Mouse (Mus musculus) liver, embryonic 13.5 days (tissue): Measurements from ENCODE around the gene Dnajb6. TPM values are rescaled to one million over a fixed set of nuclear protein-coding genes. Genes with fewer than 3 reads are reported as not detected.

Experiments
- ATAC-seq: fragments of 200-750 bp; cut with Nextera tagmentation; 2 replicates; pipeline ENCODE4 v1.8.0; 2017; ENCODE audit warnings: low read depth, mild to moderate bottlenecking, moderate number of reproducible peaks, moderate library complexity
- DNase-seq: peaks from one replicate; pipeline ENCODE4 v3.0.0; 2022
- H3K27ac ChIP-seq: fragments of 300-500 bp; sonication (generic); 2 replicates; pipeline ENCODE4 v1.5.1; 2015; ENCODE audit warnings: moderate library complexity, mild to moderate bottlenecking, inconsistent platforms
- H3K27me3 ChIP-seq: fragments of 300-500 bp; sonication (generic); 2 replicates; pipeline ENCODE4 v1.6.1; 2015; ENCODE audit warnings: mild to moderate bottlenecking, inconsistent platforms
- H3K36me3 ChIP-seq: fragments of 300-500 bp; sonication (generic); 2 replicates; pipeline ENCODE4 v1.6.1; 2015; ENCODE audit warnings: mild to moderate bottlenecking, inconsistent platforms
- H3K4me1 ChIP-seq: fragments of 300-500 bp; sonication (generic); replicated peaks from 2 replicates; pipeline ENCODE4 v1.6.1; 2015; ENCODE audit warnings: inconsistent platforms
- H3K4me2 ChIP-seq: fragments of 300-500 bp; sonication (generic); 2 replicates; pipeline ENCODE4 v1.6.1; 2015; ENCODE audit warnings: inconsistent platforms, mild to moderate bottlenecking, moderate library complexity
- H3K4me3 ChIP-seq: fragments of 300-500 bp; sonication (generic); replicated peaks from 2 replicates; pipeline ENCODE4 v1.5.1; 2015; ENCODE audit warnings: mild to moderate bottlenecking, inconsistent platforms
- H3K9ac ChIP-seq: fragments of 300-500 bp; sonication (generic); 2 replicates; pipeline ENCODE4 v1.6.1; 2015; ENCODE audit warnings: mild to moderate bottlenecking, inconsistent platforms
- H3K9me3 ChIP-seq: fragments of 300-500 bp; sonication (generic); replicated peaks from 2 replicates; pipeline ENCODE4 v1.6.1; 2016; ENCODE audit warnings: inconsistent platforms
- WGBS: fragments of 180-500 bp; shearing (Covaris S2); methylation state at CpG from one replicate; pipeline ENCODE4 v1.1.7; 2015; ENCODE audit not compliant: insufficient replicate concordance; 5-methylcytosine and 5-hydroxymethylcytosine counted together
- polyA plus RNA-seq: library from polyadenylated mRNA; unstranded; fragments of >200 nt; fragmentation: Nextera tagmentation; extraction: Ambion mirVana; gene quantifications from 2 replicates; pipeline ENCODE4 v1.2.1, GENCODE M21; 2015

The Dnajb6 gene
- polyA plus RNA-seq, 1 experiment from 2014 or later = 100 TPM

GRCm38 (mm10) chr5:29816523-29817242 lies 81.2 kb downstream of the Dnajb6 start:
- 91% methylated on average over 5 of the region's 5 CpGs for WGBS
- no peaks in the 10 kb centered on the region for H3K9me3 ChIP-seq
- ATAC-seq = no peak

GRCm38 (mm10) chr5:29817400-29817799 lies 81.9 kb downstream of the Dnajb6 start:
- H3K9me3 ChIP-seq = no peaks in the 10 kb centered on the region
- no peaks in the 10 kb centered on the region for H3K27me3 ChIP-seq
- H3K4me2 ChIP-seq = no peak overlapping the region
- H3K4me3 ChIP-seq = no peak overlapping the region
- no peaks in the 10 kb centered on the region for H3K4me1 ChIP-seq
- no peak for ATAC-seq
- no peak overlapping the region for H3K9ac ChIP-seq
- H3K27ac ChIP-seq = no peak overlapping the region
- DNase-seq = no peak
- 81% methylated on average over 5 of the region's 5 CpGs for WGBS
- no peaks in the 10 kb centered on the region for H3K36me3 ChIP-seq

More at GRCm38 (mm10) chr5:29816523-29817242, 81.2 kb downstream of the Dnajb6 start:
- no peaks in the 10 kb centered on the region for H3K27me3 ChIP-seq
- H3K27ac ChIP-seq = no peak overlapping the region
- no peak overlapping the region for H3K9ac ChIP-seq
- H3K36me3 ChIP-seq = no peaks in the 10 kb centered on the region
- H3K4me3 ChIP-seq = no peak overlapping the region
- no peaks in the 10 kb centered on the region for H3K4me1 ChIP-seq
- no peak for DNase-seq
- H3K4me2 ChIP-seq = no peak overlapping the region

GRCm38 (mm10) chr5:29818287-29818686 lies 82.8 kb downstream of the Dnajb6 start:
- Histone ChIP-seq H3K9me3 (no peaks in the 10 kb centered on the region), H3K4me3 (no peak overlapping the region)
- ATAC-seq = no peak

GRCm38 (mm10) chr5:29824796-29825195 lies 89.3 kb downstream of the Dnajb6 start:
- no peaks in the 10 kb centered on the region for H3K4me1 ChIP-seq
- H3K9ac ChIP-seq = no peak overlapping the region
- DNase-seq (no peak), ATAC-seq (no peak)
- H3K27me3 ChIP-seq = no peaks in the 10 kb centered on the region
- no peak overlapping the region for H3K27ac ChIP-seq
- H3K4me3 ChIP-seq = no peak overlapping the region
- 35% methylated on average over 3 of the region's 3 CpGs for WGBS
- H3K36me3 ChIP-seq = no peaks in the 10 kb centered on the region
- no peaks in the 10 kb centered on the region for H3K9me3 ChIP-seq
- H3K4me2 ChIP-seq = no peak overlapping the region

More at GRCm38 (mm10) chr5:29818287-29818686, 82.8 kb downstream of the Dnajb6 start:
- H3K4me2 ChIP-seq = no peak overlapping the region
- no peak overlapping the region for H3K27ac ChIP-seq
- DNase-seq = no peak
- whole genome bisulfite sequencing = 75% methylated on average over 4 of the region's 4 CpGs
- no peak overlapping the region for H3K9ac ChIP-seq
- no peaks in the 10 kb centered on the region for H3K4me1 ChIP-seq
- no peaks in the 10 kb centered on the region for H3K36me3 ChIP-seq
- H3K27me3 ChIP-seq = no peaks in the 10 kb centered on the region

- Histone ChIP-seq H3K4me3 (no peak overlapping the region), H3K4me1 (no peaks in the 10 kb centered on the region), H3K27ac (no peak overlapping the region), H3K9ac (no peak overlapping the region), H3K4me2 (no peak overlapping the region), H3K9me3 (no peaks in the 10 kb centered on the region), H3K27me3 (no peaks in the 10 kb centered on the region), H3K36me3 (no peaks in the 10 kb centered on the region)
- no peak for ATAC-seq
- 41% methylated on average over 4 of the region's 4 CpGs for WGBS
- DNase-seq = no peak
These were observed 91.3 kb downstream of the Dnajb6 start for GRCm38 (mm10) chr5:29826780-29827179.

GRCm38 (mm10) chr5:29842444-29843166 lies 107.1 kb downstream of the Dnajb6 start:
- H3K9me3 ChIP-seq = no peaks in the 10 kb centered on the region
- no peaks in the 10 kb centered on the region for H3K36me3 ChIP-seq
- no peak overlapping the region for H3K27ac ChIP-seq
- WGBS = 46% methylated on average over 3 of the region's 3 CpGs
- ATAC-seq (no peak), DNase-seq (no peak)
- no peak overlapping the region for H3K4me2 ChIP-seq
- H3K9ac ChIP-seq = no peak overlapping the region
- peaks cover 5% of the 10 kb centered on the region; the same call in 1 of the 2 replicates for H3K4me1 ChIP-seq
- H3K4me3 ChIP-seq = no peak overlapping the region
- H3K27me3 ChIP-seq = no peaks in the 10 kb centered on the region

GRCm38 (mm10) chr5:29845038-29845437 lies 109.5 kb downstream of the Dnajb6 start:
- ATAC-seq (no peak), DNase-seq (no peak)
- H3K9ac ChIP-seq = no peak overlapping the region
- H3K9me3 ChIP-seq = no peaks in the 10 kb centered on the region
- no peak overlapping the region for H3K4me3 ChIP-seq
- WGBS = 9% methylated on average over 3 of the region's 3 CpGs
- H3K36me3 ChIP-seq = no peaks in the 10 kb centered on the region
- no peaks in the 10 kb centered on the region for H3K27me3 ChIP-seq
- no peak overlapping the region for H3K27ac ChIP-seq
- H3K4me1 ChIP-seq = peaks cover 5% of the 10 kb centered on the region; the same call in 1 of the 2 replicates
- H3K4me2 ChIP-seq = no peak overlapping the region

GRCm38 (mm10) chr5:29847494-29847893 lies 112.0 kb downstream of the Dnajb6 start:
- 72% methylated on average over 5 of the region's 5 CpGs for whole genome bisulfite sequencing
- no peak overlapping the region for H3K9ac ChIP-seq
- DNase-seq = no peak

GRCm38 (mm10) chr5:29848091-29848490 lies 112.6 kb downstream of the Dnajb6 start:
- ATAC-seq (no peak), DNase-seq (no peak)
- Histone ChIP-seq H3K9me3 (no peaks in the 10 kb centered on the region), H3K4me3 (no peak overlapping the region), H3K36me3 (no peaks in the 10 kb centered on the region), H3K9ac (no peak overlapping the region), H3K27me3 (no peaks in the 10 kb centered on the region), H3K4me1 (no peaks in the 10 kb centered on the region), H3K4me2 (no peak overlapping the region), H3K27ac (no peak overlapping the region)
- 64% methylated on average over 2 of the region's 2 CpGs for WGBS

More at GRCm38 (mm10) chr5:29847494-29847893, 112.0 kb downstream of the Dnajb6 start:
- no peak for ATAC-seq
- Histone ChIP-seq H3K4me3 (no peak overlapping the region), H3K9me3 (no peaks in the 10 kb centered on the region), H3K4me2 (no peak overlapping the region), H3K27ac (no peak overlapping the region), H3K4me1 (peaks cover 3% of the 10 kb centered on the region; the same call in 1 of the 2 replicates), H3K36me3 (no peaks in the 10 kb centered on the region), H3K27me3 (no peaks in the 10 kb centered on the region)

GRCm38 (mm10) chr5:29852376-29852775 lies 116.9 kb downstream of the Dnajb6 start:
- ATAC-seq (no peak), DNase-seq (no peak)
- Histone ChIP-seq H3K4me3 (no peak overlapping the region), H3K9ac (no peak overlapping the region), H3K4me1 (no peaks in the 10 kb centered on the region), H3K9me3 (no peaks in the 10 kb centered on the region), H3K4me2 (no peak overlapping the region), H3K36me3 (no peaks in the 10 kb centered on the region), H3K27ac (no peak overlapping the region), H3K27me3 (no peaks in the 10 kb centered on the region)
- WGBS = 34% methylated on average over 8 of the region's 8 CpGs

GRCm38 (mm10) chr5:29853035-29853434 lies 117.5 kb downstream of the Dnajb6 start:
- Histone ChIP-seq H3K4me2 (no peak overlapping the region), H3K4me1 (no peaks in the 10 kb centered on the region), H3K4me3 (no peak overlapping the region), H3K27ac (no peak overlapping the region), H3K9me3 (no peaks in the 10 kb centered on the region), H3K27me3 (no peaks in the 10 kb centered on the region), H3K9ac (no peak overlapping the region), H3K36me3 (no peaks in the 10 kb centered on the region)
- ATAC-seq (no peak), DNase-seq (no peak)
- WGBS = 23% methylated on average over 1 of the region's 1 CpGs
